Comparison of ENCODE assay signal across 12 mouse cellular contexts in the genomic region with DNA sequence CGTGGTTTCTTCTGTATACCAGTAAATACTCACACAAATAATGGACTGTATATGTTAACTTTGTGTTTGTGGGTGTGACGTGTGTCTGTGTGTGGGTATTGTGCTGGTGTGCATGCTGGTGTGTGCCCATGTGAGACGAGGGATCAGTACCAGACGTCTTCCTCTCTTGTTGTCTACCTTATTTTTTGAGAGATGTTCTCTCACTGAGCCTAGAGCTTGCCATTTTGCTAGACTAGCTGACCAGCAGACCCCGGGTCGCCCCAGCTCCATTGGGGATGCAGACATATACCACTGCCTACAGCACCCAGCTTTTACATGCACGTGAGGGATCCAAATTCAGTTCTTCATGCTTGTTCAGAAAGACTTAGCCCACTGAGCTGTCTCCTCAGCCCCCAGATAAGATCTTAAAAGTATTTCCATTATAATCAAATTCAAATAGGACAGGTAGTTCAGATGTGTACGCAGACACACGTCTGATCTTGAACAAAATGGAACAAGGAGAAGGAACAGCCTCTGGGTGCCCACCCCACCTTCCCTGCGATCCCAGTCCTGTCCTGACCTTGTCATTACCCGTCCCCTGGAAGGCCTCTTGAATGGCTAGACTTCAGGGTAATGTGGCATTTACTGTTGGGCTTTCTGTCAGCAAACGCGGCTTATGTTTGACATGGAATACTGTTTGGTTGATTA.
"Had no signal": no experiment of that assay in that cellular context is flagged by ENCODE, and none has a peak within 500 bp of the region (broad histone marks: within the 10 kb centered on the region; RNA-seq: fewer than 3 reads in every experiment).

No protein-coding gene starts in this region.

- ATAC-seq: liver, postnatal 0 days had no signal

- H3K4me2 ChIP-seq: limb, embryonic 12.5 days; liver, embryonic 13.5 days; lung, embryonic 15.5 days; neural tube, embryonic 15.5 days had no signal

- H3K27ac ChIP-seq: limb, embryonic 12.5 days; liver, embryonic 13.5 days; lung, embryonic 15.5 days; neural tube, embryonic 15.5 days had no signal

- H3K9me3 ChIP-seq: limb, embryonic 12.5 days; liver, embryonic 13.5 days; lung, embryonic 15.5 days; neural tube, embryonic 15.5 days had no signal

- H3K27me3 ChIP-seq: liver, embryonic 13.5 days; lung, embryonic 15.5 days had no signal

- H3K9ac ChIP-seq: limb, embryonic 12.5 days; liver, embryonic 13.5 days; liver, postnatal 0 days; lung, embryonic 15.5 days; neural tube, embryonic 15.5 days had no signal

- H3K4me3 ChIP-seq: limb, embryonic 12.5 days; liver, embryonic 13.5 days; lung, embryonic 15.5 days; myocyte; neural tube, embryonic 15.5 days had no signal

- H3K4me1 ChIP-seq: liver, embryonic 13.5 days; lung, embryonic 15.5 days had no signal

- DNase-seq: kidney, postnatal 14 days; liver; liver, embryonic 13.5 days; liver, postnatal 0 days; lung, postnatal 14 days; midbrain, embryonic 14.5 days; thymus, adult 18-20 months; thymus, postnatal 14 days had no signal

- H3K36me3 ChIP-seq: limb, embryonic 12.5 days; liver, embryonic 13.5 days; lung, embryonic 15.5 days; neural tube, embryonic 15.5 days had no signal
